Mouse (Mus musculus): ENCODE data around the gene Inpp5k. TPM values are rescaled to one million over a fixed set of nuclear protein-coding genes. Genes with fewer than 3 reads are reported as not detected.
"Not testable (repeated sequence)": the region's sequence is repeated elsewhere in the genome, so short reads cannot be mapped to it uniquely, and the experiment has no call there.

Inpp5k gene
- polyA plus RNA-seq, 1 experiment: 8.9 TPM

DNA sequence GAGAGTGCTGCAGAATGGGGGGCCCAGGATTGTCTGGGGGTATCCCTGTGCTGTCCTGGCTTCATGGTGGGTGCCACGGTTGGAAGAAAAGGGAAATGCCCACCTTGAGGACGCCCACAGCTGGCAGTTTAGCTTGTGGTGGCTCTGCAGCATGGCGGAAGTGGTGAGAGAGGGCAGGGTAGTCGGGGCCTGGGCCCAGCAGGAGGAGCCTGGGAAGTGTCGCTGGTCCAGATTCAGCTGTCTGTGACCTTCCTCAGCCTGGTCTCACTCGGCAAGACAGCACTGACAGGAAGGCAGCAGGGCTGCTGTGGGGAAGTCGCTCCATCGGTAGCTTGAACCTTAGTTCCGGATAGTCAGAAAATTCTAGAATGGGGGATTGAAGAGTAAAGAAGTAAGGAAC is 36.4 kb upstream of the Inpp5k start:
- no peaks in the 10 kb centered on the region for H3K27me3 ChIP-seq (ENCODE audit: control insufficient read depth)
- H3K4me1 ChIP-seq (ENCODE audit: control insufficient read depth): peaks cover 18% of the 10 kb centered on the region
- H3K36me3 ChIP-seq (ENCODE audit: control insufficient read depth): peaks cover 81% of the 10 kb centered on the region
- TF ChIP-seq TAL1 (IDR thresholded peaks at IDR 0.05; ENCODE audit: low read length): no peak
- no peak for TF ChIP-seq GATA1 (IDR thresholded peaks at IDR 0.05; ENCODE audit: low read length)
- no peak overlapping the region for H3K4me3 ChIP-seq (replicated peaks)
- no peaks in the 10 kb centered on the region for H3K9me3 ChIP-seq (ENCODE audit: control insufficient read depth, low read length)

DNA sequence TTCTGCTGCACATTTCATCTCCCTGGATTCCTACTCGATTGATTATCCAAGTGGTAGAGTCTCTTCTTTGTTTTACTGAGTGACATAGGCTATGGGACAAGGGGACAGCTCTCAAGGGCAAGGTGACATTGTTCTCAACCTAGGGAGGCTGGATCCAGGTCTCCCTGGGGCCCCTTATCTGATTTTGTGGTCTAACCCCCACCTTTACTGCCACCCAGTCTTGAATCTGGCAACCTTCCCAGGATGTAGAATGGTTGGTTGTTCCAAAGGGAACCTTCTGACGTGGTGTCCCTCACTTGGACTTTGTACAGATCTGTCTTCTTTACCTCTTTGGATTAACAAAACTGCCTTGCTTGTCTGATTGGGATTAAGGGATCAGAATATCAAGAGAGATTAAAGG is 35.4 kb upstream of the Inpp5k start:
- Histone ChIP-seq H3K4me3 (replicated peaks) (no peak overlapping the region), H3K36me3 (ENCODE audit: control insufficient read depth) (peaks cover 83% of the 10 kb centered on the region), H3K9me3 (ENCODE audit: control insufficient read depth, low read length) (no peaks in the 10 kb centered on the region), H3K4me1 (ENCODE audit: control insufficient read depth) (peaks cover 11% of the 10 kb centered on the region), H3K27me3 (ENCODE audit: control insufficient read depth) (no peaks in the 10 kb centered on the region)
- TF ChIP-seq TAL1 (IDR thresholded peaks at IDR 0.05; ENCODE audit: low read length) (no peak), GATA1 (IDR thresholded peaks at IDR 0.05; ENCODE audit: low read length) (no peak)

DNA sequence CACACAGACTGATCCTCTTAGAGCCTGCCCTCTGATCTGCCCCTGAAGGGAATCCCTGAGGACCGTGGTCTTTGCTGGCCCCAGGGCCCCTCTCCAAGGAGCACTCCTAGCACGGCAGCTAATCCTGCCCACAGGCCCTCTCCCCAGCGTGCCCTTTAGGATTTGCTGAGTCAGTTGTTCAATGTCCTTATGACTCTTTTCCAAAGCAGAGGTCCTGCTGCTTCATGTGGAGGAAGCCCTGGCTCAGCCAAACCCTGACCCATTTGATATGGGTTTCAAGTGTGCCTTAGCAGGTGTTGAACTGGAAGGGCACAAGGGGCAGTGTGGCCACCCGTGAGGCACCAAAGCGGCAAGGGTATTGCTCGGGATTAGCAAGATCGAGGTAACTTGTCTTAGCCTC is 35.0 kb upstream of the Inpp5k start:
- Histone ChIP-seq H3K4me1 (ENCODE audit: control insufficient read depth) (peaks cover 11% of the 10 kb centered on the region), H3K27me3 (ENCODE audit: control insufficient read depth) (no peaks in the 10 kb centered on the region), H3K36me3 (ENCODE audit: control insufficient read depth) (peaks cover 87% of the 10 kb centered on the region), H3K9me3 (ENCODE audit: control insufficient read depth, low read length) (no peaks in the 10 kb centered on the region), H3K4me3 (replicated peaks) (no peak overlapping the region)
- TF ChIP-seq GATA1 (IDR thresholded peaks at IDR 0.05; ENCODE audit: low read length) (no peak), TAL1 (IDR thresholded peaks at IDR 0.05; ENCODE audit: low read length) (no peak)

DNA sequence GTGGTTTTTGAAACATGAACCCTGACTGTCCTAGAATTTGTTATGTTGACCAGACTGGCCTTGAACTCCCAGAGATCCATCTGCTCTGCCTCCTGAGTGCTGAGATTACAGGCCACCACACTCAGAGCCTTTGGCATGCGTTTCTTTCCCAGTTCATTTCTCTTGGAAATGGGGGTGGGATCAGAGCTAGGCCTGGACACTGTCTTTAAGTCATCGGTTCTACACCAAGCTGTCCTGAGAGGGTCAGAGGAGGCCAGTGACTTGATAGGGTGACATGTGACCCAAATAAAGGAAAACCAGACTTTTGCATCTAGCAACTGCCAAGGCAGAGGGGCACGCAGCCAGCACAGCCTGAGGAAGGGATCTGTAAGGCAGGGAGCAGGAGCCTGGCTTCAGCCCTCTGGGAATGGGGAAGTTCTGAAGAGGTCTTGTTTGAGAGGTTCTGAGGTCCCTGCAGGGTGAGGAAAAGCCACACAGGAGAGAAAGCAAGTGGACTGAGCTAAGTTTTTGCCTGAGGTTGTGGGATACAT is 34.0 kb upstream of the Inpp5k start:
- peaks cover 90% of the 10 kb centered on the region for H3K36me3 ChIP-seq (ENCODE audit: control insufficient read depth)

DNA sequence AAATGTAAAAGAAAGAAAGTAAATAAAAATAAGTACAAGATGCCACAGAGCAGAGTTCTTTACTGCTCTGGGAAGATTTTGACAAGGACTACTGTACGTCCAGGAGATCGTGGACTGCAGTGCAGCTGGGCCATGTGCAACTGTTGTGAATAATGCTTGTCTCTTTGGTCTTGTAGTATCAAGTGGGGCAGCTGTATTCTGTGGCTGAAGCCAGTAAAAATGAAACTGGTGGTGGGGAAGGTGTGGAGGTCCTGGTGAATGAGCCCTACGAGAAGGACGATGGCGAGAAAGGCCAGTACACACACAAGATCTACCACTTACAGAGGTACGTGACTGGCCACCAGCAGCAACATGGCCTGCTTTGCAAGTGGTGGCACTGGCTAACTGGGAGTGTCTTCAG is 32.8 kb upstream of the Inpp5k start:
- Histone ChIP-seq H3K4me3 (replicated peaks) (no peak overlapping the region), H3K9me3 (ENCODE audit: control insufficient read depth, low read length) (no peaks in the 10 kb centered on the region), H3K27me3 (ENCODE audit: control insufficient read depth) (no peaks in the 10 kb centered on the region), H3K36me3 (ENCODE audit: control insufficient read depth) (peaks cover 90% of the 10 kb centered on the region), H3K4me1 (ENCODE audit: control insufficient read depth) (peaks cover 11% of the 10 kb centered on the region)
- TF ChIP-seq GATA1 (IDR thresholded peaks at IDR 0.05; ENCODE audit: low read length): no peak
- no peak for TF ChIP-seq TAL1 (IDR thresholded peaks at IDR 0.05; ENCODE audit: low read length)

More for the DNA sequence above, 34.0 kb upstream of the Inpp5k start:
- H3K4me1 ChIP-seq (ENCODE audit: control insufficient read depth): peaks cover 11% of the 10 kb centered on the region
- no peak overlapping the region for H3K4me3 ChIP-seq (replicated peaks)
- TF ChIP-seq TAL1 (IDR thresholded peaks at IDR 0.05; ENCODE audit: low read length): no peak
- no peak for TF ChIP-seq GATA1 (IDR thresholded peaks at IDR 0.05; ENCODE audit: low read length)
- H3K9me3 ChIP-seq (ENCODE audit: control insufficient read depth, low read length): no peaks in the 10 kb centered on the region
- no peaks in the 10 kb centered on the region for H3K27me3 ChIP-seq (ENCODE audit: control insufficient read depth)

DNA sequence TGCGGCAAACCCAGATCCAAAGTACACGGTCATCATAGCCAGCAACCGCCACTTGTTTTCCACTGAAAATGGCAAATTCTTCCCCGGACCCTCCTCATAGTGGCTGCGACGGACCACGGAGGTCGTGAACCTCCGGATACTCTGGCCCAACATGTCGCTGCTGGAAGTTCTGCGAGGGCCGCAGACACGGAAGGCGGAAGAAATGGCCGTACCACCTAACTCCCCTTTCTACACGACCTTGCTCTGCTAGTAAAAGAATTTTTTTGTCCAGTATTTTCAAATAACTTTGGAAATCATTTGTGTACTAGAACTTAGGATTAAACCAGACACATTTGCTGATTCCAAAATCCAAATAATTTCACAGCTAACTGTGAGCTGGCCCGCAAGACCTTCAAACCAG is 31.0 kb upstream of the Inpp5k start:
- not testable (repeated sequence) for H3K4me3 ChIP-seq (replicated peaks); H3K9me3 ChIP-seq (ENCODE audit: control insufficient read depth, low read length); H3K27me3 ChIP-seq (ENCODE audit: control insufficient read depth); H3K4me1 ChIP-seq (ENCODE audit: control insufficient read depth)
- H3K36me3 ChIP-seq (ENCODE audit: control insufficient read depth): peaks cover 86% of the 10 kb centered on the region

DNA sequence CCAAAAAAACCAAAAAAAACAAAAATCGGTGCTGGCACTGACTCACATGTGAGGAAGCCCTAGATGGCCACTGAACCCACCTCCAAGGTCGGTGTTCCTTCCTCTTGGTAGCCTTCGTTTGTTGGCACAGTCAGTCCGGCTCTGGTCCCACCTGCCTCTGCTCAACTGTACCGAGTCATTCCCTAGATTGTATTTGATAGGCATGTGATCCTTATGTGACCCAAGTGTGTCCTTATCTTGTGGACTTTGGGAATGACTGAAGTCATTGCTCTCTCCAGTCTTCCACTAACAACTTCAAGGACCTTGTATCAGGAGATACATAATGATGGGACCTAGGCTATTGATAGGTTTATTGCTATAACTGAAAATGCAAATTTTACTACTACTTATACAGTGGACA is 26.0 kb upstream of the Inpp5k start:
- no peak for TF ChIP-seq GATA1 (IDR thresholded peaks at IDR 0.05; ENCODE audit: low read length)
- TF ChIP-seq TAL1 (IDR thresholded peaks at IDR 0.05; ENCODE audit: low read length): no peak
- no peaks in the 10 kb centered on the region for H3K27me3 ChIP-seq (ENCODE audit: control insufficient read depth)
- peaks cover 5% of the 10 kb centered on the region; the same call in 1 of the 2 replicates for H3K4me1 ChIP-seq (ENCODE audit: control insufficient read depth)
- no peaks in the 10 kb centered on the region for H3K9me3 ChIP-seq (ENCODE audit: control insufficient read depth, low read length)
- H3K36me3 ChIP-seq (ENCODE audit: control insufficient read depth): peaks cover 83% of the 10 kb centered on the region
- no peak overlapping the region for H3K4me3 ChIP-seq (replicated peaks)

DNA sequence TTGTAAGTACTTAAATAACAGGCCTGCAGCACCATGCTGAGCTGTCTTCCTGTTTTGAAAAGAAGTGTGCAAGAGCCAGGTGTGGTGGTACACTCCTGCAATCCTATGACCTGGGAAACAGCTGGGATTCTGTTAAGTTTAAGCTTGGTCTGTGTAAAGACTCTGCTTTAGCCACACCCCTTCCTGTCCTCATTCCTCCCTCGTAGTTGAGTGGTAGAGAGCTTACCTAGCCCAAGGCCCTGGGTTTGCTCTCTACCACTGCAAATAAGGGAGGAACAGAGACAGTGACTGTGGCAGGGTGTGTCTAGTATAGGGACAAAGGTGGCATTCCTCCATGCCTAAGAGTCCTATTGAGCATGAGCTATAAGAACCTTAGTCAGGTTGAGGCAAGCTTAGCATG is 25.5 kb upstream of the Inpp5k start:
- Histone ChIP-seq H3K27me3 (ENCODE audit: control insufficient read depth) (no peaks in the 10 kb centered on the region), H3K36me3 (ENCODE audit: control insufficient read depth) (peaks cover 83% of the 10 kb centered on the region), H3K9me3 (ENCODE audit: control insufficient read depth, low read length) (no peaks in the 10 kb centered on the region), H3K4me3 (replicated peaks) (no peak overlapping the region), H3K4me1 (ENCODE audit: control insufficient read depth) (peaks cover 5% of the 10 kb centered on the region; the same call in 1 of the 2 replicates)
- no peak for TF ChIP-seq TAL1 (IDR thresholded peaks at IDR 0.05; ENCODE audit: low read length)
- TF ChIP-seq GATA1 (IDR thresholded peaks at IDR 0.05; ENCODE audit: low read length): no peak

DNA sequence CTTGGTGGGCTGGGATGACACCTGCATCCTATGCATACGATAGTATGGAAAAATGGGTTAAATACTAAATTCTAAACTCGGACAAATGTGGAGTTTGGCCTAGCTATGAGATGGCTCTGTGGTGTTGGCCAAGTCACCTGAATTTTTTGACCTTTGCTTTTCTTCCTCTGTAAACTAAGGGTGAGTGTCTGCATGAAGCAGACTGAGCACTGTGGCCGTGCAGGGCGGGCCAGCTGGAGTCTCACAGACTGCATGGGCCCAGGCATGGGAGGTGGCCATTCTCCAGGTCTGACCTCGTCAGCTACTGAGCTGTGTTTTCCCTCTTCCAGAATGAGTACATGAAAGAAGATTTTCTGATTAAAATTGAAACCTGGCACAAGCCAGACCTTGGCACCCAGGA is 22.0 kb upstream of the Inpp5k start:
- Histone ChIP-seq H3K9me3 (ENCODE audit: control insufficient read depth, low read length) (no peaks in the 10 kb centered on the region), H3K4me3 (replicated peaks) (no peak overlapping the region), H3K27me3 (ENCODE audit: control insufficient read depth) (no peaks in the 10 kb centered on the region), H3K36me3 (ENCODE audit: control insufficient read depth) (peaks cover 80% of the 10 kb centered on the region), H3K4me1 (ENCODE audit: control insufficient read depth) (peaks cover 5% of the 10 kb centered on the region; the same call in 1 of the 2 replicates)
- TF ChIP-seq GATA1 (IDR thresholded peaks at IDR 0.05; ENCODE audit: low read length) (no peak), TAL1 (IDR thresholded peaks at IDR 0.05; ENCODE audit: low read length) (no peak)

DNA sequence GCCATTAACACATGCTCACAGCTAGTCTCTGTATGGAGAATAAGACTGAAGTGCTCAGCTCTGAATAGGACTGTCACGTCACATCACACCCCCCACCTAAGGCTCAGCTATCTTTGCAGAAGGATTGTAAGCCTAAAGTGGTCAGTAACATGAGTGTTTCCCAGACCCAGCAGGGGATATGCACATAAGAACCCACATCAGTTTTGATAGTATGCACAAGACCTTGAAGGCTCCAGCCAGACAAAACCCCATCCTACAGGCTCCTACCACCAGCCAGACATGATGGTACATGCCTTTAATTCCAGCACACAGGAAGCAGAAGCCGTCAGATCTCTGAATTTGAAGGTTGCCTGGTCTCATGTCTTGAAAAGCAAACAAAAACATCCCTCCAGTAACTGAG is 20.8 kb upstream of the Inpp5k start:
- H3K36me3 ChIP-seq (ENCODE audit: control insufficient read depth): peaks cover 78% of the 10 kb centered on the region
- H3K9me3 ChIP-seq (ENCODE audit: control insufficient read depth, low read length): no peaks in the 10 kb centered on the region
- peaks cover 5% of the 10 kb centered on the region; the same call in 1 of the 2 replicates for H3K4me1 ChIP-seq (ENCODE audit: control insufficient read depth)
- TF ChIP-seq TAL1 (IDR thresholded peaks at IDR 0.05; ENCODE audit: low read length): no peak
- no peak for TF ChIP-seq GATA1 (IDR thresholded peaks at IDR 0.05; ENCODE audit: low read length)
- no peak overlapping the region for H3K4me3 ChIP-seq (replicated peaks)
- H3K27me3 ChIP-seq (ENCODE audit: control insufficient read depth): no peaks in the 10 kb centered on the region

Measured in erythroblast, embryonic 14.5 days (primary cell).